Mouse (Mus musculus) gastrocnemius, adult 18-20 months (tissue): ENCODE results near the gene Cops2. TPM values are rescaled to one million over a fixed set of nuclear protein-coding genes. Genes with fewer than 3 reads are reported as not detected.
A peak's percentile ranks its signal among the peaks of the same experiment; 100 is the strongest.

ENCODE experiments used
- DNase-seq: peaks from one replicate; pipeline ENCODE4 v3.0.0; 2021; ENCODE audit warnings: low spot score
- total RNA-seq, 2 experiments: library from RNA; stranded (reverse); gene quantifications; 2 replicates each; pipeline ENCODE4 v1.2.3; 2021

Cops2 gene
- total RNA-seq, 2 experiments from 2014 or later, result 104 to 105 TPM

DNA sequence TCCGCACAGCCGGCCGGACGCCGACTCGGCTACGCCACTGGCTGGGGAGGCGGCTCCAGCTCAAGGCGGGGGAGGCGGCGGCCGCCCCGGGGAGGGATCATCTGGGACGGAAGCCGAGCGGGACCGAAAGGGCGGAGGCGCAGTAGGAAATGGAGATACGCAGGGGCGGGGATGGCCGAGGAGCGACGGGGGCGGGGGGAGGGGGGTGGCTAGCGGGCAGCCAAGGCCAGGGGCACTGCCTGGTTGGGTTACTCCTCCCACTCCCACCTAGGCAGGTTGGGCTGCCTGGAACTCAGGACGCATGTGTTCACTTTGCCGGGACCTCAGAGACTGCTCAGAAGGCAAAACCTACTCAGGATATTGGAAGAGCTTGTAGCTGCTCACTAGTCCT is 76.2 kb downstream of the Cops2 start, which contains the start of gene Secisbp2l:
Secisbp2l (minus strand) TSS at position 152 of the 391 bp plus-strand sequence.
- peak; percentile 96 for DNase-seq

DNA sequence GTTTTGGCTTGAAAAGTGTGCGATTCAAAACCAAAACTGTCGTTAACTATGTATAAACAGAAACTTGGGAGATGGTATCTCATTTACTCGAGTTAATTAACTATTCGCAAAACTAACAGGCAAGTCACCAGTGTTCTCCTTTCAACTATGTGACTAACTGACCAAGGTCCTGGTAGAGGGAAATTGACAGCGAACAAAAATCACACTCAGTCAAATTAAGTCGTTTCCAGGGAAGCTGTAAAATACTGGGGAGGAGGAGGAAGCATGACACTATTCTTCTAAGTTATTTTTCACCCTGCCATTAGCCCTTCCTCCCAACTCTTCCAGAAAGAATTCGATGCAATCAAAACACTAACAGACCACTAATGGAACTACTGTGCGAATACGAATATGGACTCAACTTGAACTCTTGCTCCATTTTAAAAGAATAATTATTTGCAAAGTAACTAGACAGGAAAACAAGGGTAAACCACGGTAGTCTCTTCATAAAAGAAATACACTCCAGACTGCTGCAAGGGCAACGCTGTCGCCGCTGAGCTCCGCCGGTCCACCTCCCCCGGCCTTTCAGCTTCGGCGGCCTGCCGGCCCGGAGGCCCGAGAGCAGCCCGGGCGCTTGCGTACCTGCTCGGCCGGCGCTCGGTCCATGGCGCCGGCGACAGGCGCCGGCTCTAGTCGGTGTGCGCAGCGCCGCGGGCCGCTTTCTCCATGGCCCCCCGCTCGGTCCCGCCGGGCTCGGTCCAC is 76.8 kb downstream of the Cops2 start:
- no peak for DNase-seq

DNA sequence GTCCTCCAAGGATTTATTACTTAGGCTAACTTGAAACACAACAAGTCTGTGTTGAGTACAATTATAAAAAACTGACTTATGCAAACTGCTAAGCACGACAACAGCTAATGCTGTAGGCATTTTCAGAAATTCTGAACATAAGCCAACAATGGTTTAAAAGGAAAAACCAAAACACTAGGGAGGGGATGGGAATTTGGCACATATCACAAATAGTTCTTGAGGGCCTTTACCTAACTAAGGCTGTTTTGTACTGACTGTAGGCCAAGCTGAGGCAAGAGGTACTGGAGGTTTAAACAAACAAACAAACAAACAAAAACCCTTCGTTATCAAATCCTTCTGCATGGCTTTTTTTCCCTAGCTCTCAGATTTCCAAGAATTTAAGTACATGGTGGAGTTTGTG is 77.9 kb downstream of the Cops2 start:
- no peak for DNase-seq

Other genes with a start within 250 kb of the Cops2 start
- gene Cep152, start 234.0 kb downstream of the Cops2 start, total RNA-seq, result under 1 TPM; 0.83 to 0.91 TPM
- 10 to 100 TPM; 19.1 to 23.3 TPM for gene Eid1, start 186.0 kb downstream of the Cops2 start, total RNA-seq
- gene Shc4, start 135.0 kb downstream of the Cops2 start, total RNA-seq, result 1 to 10 TPM in 1 of 2 experiments, under 1 TPM in 1; 0.71 to 1.0 TPM
- gene Secisbp2l, start 76.3 kb downstream of the Cops2 start, total RNA-seq, result 10 to 100 TPM; 15.0 to 17.0 TPM
- 1 to 10 TPM; 3.1 to 3.2 TPM for gene Galk2, start within 50 bp of the Cops2 start, total RNA-seq
- gene Fgf7, start 175.5 kb upstream of the Cops2 start, total RNA-seq, result 1 to 10 TPM; 2.0 to 5.3 TPM